Mouse (Mus musculus) c-Kit-positive CD71-positive TER-119-positive erythroid progenitor cells, embryonic 14.5 days (primary cell): ENCODE data around the gene Gm7929.
"Not testable (repeated sequence)": the region's sequence is repeated elsewhere in the genome, so short reads cannot be mapped to it uniquely, and the experiment has no call there.

Experiments
- DNase-seq: peaks from one replicate; pipeline ENCODE4 v3.0.0-alpha.2; 2013; ENCODE audit warnings: low spot score

Gm7929 gene

GRCm38 (mm10) chr14:41750514-41750913, at the start of gene Gm7929:
Gene Gm7929 (minus strand): TSS chr14:41750614.
- not testable (repeated sequence) for DNase-seq

GRCm38 (mm10) chr14:41772341-41772740, 21.9 kb upstream of the Gm7929 start, which contains the start of gene Gm47189:
Gene Gm47189 (minus strand): TSS chr14:41772441.
- not testable (repeated sequence) for DNase-seq

DNA sequence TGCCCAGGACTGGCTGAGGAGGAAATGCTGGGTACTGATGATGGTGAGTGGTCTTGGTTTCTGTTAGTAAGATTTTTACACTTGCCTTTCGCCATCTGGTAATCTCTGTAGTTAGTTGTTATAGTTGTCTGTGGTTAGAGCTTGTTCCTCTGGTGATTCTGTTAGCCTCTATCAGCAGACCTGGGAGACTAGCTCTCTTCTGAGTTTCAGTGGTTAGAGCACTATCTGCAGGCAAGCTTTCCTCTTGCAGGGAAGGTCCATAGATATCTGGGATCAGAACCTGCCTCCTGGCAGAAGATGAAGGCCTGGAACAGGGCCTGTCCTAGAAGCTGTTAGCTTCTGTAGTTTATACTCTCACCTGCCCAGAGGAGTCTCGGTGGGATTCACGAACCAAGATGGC, 5.5 kb upstream of the Gm7929 start:
- not testable (repeated sequence) for DNase-seq

- DNase-seq, result not testable (repeated sequence)
Observed at GRCm38 (mm10) chr14:41723437-41723836, 27.0 kb downstream of the Gm7929 start.

DNA sequence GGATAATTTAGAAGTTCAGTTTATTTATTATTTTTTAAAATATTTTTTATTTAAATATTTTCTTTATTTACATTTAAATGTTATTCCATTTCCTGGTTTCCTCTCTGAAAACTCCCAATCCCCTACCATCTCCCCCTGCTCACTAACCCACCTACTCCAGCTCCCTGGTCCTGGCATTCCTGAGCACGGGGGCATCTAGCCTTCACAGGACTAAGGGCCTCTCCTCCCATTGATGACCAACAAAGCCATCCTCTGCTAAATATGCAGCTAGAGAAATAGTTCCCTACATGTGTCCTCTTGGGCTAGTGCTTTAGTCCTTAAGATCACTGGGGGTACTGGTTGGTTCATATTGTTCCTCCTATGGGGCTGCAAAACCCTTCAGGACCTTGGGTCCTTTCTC, 33.2 kb downstream of the Gm7929 start:
- DNase-seq, result not testable (repeated sequence)

- not testable (repeated sequence) for DNase-seq
Observed at GRCm38 (mm10) chr14:41701785-41702184, 48.6 kb downstream of the Gm7929 start, which contains the start of gene Gm8068. Gene Gm8068 (minus strand): TSS chr14:41701885.
